Mouse (Mus musculus) stomach, postnatal 0 days (tissue): ENCODE results near the gene Ugt3a2. TPM values are rescaled to one million over a fixed set of nuclear protein-coding genes. Genes with fewer than 3 reads are reported as not detected.

ENCODE experiments used
- ATAC-seq: fragments of 200-750 bp; cut with Nextera tagmentation; 2 replicates; pipeline ENCODE4 v1.8.0; 2017; ENCODE audit not compliant: low FRiP score, low TSS enrichment
- DNase-seq: peaks from one replicate; pipeline ENCODE4 v3.0.0-alpha.2; 2016; ENCODE audit warnings: low spot score
- H3K27ac ChIP-seq: fragments of 300-500 bp; sonication (generic); replicated peaks from 2 replicates; pipeline ENCODE4 v1.5.1; 2014; ENCODE audit warnings: mild to moderate bottlenecking, control low read depth
- H3K27me3 ChIP-seq: fragments of 300-500 bp; sonication (generic); 2 replicates; pipeline ENCODE4 v1.6.1; 2014; ENCODE audit warnings: low read length; ENCODE audit not compliant: control insufficient read depth, insufficient read depth
- H3K36me3 ChIP-seq: fragments of 300-500 bp; sonication (generic); 2 replicates; pipeline ENCODE4 v1.6.1; 2014; ENCODE audit warnings: low read length, mixed read lengths; ENCODE audit not compliant: control insufficient read depth, insufficient read depth
- H3K4me1 ChIP-seq: fragments of 300-500 bp; sonication (generic); replicated peaks from 2 replicates; pipeline ENCODE4 v1.6.1; 2014; ENCODE audit warnings: antibody characterized with exemption; ENCODE audit not compliant: control insufficient read depth, insufficient read depth
- H3K4me2 ChIP-seq: fragments of 300-500 bp; sonication (generic); replicated peaks from 2 replicates; pipeline ENCODE4 v1.6.1; 2014; ENCODE audit warnings: low read depth, mild to moderate bottlenecking, control low read depth, moderate library complexity
- H3K4me3 ChIP-seq: fragments of 300-500 bp; sonication (generic); 2 replicates; pipeline ENCODE4 v1.5.1; 2014; ENCODE audit warnings: low read depth, low read length, control low read depth
- H3K9ac ChIP-seq: fragments of 300-500 bp; sonication (generic); 2 replicates; pipeline ENCODE4 v1.6.1; 2014; ENCODE audit warnings: mild to moderate bottlenecking, low read length, control low read depth, mixed read lengths
- H3K9me3 ChIP-seq: fragments of 300-500 bp; sonication (generic); 2 replicates; pipeline ENCODE4 v1.6.1; 2016; ENCODE audit warnings: low read length; ENCODE audit not compliant: control insufficient read depth
- CTCF ChIP-seq: IDR thresholded peaks from 2 replicates; pipeline ENCODE4 v1.5.1; 2016; ENCODE audit warnings: antibody characterized with exemption, low read depth, mild to moderate bottlenecking, moderate library complexity
- EP300 ChIP-seq: optimal IDR thresholded peaks from 2 replicates; pipeline ENCODE3; 2016; ENCODE audit warnings: antibody characterized with exemption
- WGBS: fragments of 180-500 bp; shearing (Covaris S2); extraction: QIAGEN DNeasy Blood & Tissue Kit; methylation state at CpG from one replicate; pipeline ENCODE4 v1.1.7; 2014; 5-methylcytosine and 5-hydroxymethylcytosine counted together
- polyA plus RNA-seq: library from polyadenylated mRNA; unstranded; fragments of >200 nt; fragmentation: Nextera tagmentation; extraction: Ambion mirVana; gene quantifications from 2 replicates; pipeline ENCODE4 v1.2.1, GENCODE M21; 2015

Ugt3a2 gene
- 0.05 and 0.06 TPM in 2 replicates for polyA plus RNA-seq

DNA sequence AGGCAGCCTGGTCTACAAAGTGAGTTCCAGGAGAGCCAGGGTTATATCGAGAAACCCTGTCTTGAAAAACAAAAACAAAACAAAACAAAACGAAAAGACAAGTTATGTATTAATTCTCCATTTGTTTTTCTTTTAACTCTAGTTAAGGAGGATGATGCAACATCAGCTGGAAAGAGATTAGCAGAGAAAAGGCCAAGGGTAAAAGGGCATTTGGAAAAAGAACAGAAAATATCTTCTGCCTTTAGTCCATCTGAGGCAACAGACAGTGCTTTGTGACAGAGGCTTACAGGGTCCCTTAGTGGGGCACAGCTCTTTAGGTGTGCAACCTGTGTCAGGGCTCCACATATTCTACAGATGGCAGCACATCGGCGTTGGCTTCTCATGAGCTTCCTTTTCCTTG is at the start of gene Ugt3a2:
Gene Ugt3a2 (plus strand): TSS at position 210 of the 400 bp plus-strand sequence.
- H3K27ac ChIP-seq: no peak within 1 kb of the TSS
- no peaks in the 10 kb centered on the region for H3K4me1 ChIP-seq
- 84% methylated on average over 4 of the region's 4 CpGs for WGBS

DNA sequence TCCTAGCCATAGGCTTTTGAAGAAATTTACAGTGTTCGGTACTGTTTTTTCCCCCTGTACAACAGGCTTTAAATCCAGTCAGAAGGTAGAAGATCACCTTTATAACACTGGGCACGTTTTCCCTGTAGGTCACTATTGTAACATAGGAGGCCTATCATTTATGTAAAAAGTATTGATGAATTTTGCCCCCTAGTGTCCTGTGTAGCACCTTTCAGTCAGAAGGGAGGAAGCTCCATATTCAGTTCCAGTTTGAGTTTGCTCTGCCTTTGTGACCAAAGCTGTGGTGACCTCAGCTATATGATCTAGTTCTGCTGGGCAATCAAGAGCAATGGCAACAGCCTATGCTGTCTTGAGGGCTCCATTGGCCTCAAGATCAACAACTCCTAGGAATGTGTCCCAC is 45.7 kb upstream of the Ugt3a2 start:
- ATAC-seq (no peak), DNase-seq (no peak)
- Histone ChIP-seq H3K4me1 (no peaks in the 10 kb centered on the region), H3K27me3 (no peaks in the 10 kb centered on the region), H3K36me3 (no peaks in the 10 kb centered on the region), H3K4me2 (no peak overlapping the region), H3K27ac (no peak overlapping the region), H3K9ac (no peak overlapping the region), H3K4me3 (no peak overlapping the region), H3K9me3 (no peaks in the 10 kb centered on the region)
- no peak for TF ChIP-seq CTCF
- no peak for TF ChIP-seq EP300
- WGBS: 56% methylated on average over 2 of the region's 2 CpGs

More for the DNA sequence above, at the start of gene Ugt3a2:
- ATAC-seq (no peak), DNase-seq (no peak)
- Histone ChIP-seq H3K9ac (no peak within 1 kb of the TSS), H3K9me3 (no peaks in the 10 kb centered on the region), H3K36me3 (no peaks in the 10 kb centered on the region), H3K4me2 (no peak within 1 kb of the TSS), H3K27me3 (no peaks in the 10 kb centered on the region), H3K4me3 (no peak within 1 kb of the TSS)
- no peak for TF ChIP-seq CTCF
- no peak for TF ChIP-seq EP300

DNA sequence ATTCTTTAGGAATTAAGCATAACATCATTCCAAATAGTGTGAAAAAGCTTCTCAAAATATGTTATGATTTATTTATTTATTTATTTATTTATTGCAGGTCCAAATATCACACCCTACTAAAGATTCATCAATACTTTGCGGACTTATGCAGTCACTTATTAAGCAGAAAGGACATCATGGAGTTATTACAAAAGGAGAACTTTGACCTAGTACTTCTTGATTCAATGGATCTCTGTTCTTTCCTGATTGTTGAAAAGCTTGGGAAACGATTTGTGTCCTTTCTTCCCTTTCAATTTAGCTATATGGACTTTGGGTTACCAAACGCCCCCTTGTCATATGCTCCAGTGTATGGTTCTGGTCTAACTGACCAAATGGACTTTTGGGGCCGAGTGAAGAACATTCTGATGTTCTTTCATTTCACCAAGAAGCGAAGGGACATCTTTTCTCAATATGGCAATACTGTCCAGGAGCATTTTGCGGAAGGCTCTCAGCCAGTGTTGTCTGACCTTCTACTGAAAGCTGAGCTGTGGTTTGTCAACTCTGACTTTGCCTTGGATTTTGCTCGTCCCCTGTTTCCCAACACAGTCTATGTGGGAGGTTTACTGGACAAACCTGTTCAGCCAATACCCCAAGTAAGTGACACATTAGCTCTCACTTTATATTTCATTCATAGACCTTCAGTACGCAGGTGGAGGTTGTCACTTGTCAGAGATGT is 29.2 kb upstream of the Ugt3a2 start:
- no peak overlapping the region for H3K27ac ChIP-seq
- H3K9ac ChIP-seq: no peak overlapping the region
- H3K4me3 ChIP-seq: no peak overlapping the region
- ATAC-seq (no peak), DNase-seq (no peak)
- WGBS: 74% methylated on average over 8 of the region's 8 CpGs
- H3K4me1 ChIP-seq: no peaks in the 10 kb centered on the region
- H3K36me3 ChIP-seq: no peaks in the 10 kb centered on the region
- H3K4me2 ChIP-seq: no peak overlapping the region
- H3K9me3 ChIP-seq: no peaks in the 10 kb centered on the region
- H3K27me3 ChIP-seq: no peaks in the 10 kb centered on the region
- TF ChIP-seq CTCF (no peak), EP300 (no peak)

DNA sequence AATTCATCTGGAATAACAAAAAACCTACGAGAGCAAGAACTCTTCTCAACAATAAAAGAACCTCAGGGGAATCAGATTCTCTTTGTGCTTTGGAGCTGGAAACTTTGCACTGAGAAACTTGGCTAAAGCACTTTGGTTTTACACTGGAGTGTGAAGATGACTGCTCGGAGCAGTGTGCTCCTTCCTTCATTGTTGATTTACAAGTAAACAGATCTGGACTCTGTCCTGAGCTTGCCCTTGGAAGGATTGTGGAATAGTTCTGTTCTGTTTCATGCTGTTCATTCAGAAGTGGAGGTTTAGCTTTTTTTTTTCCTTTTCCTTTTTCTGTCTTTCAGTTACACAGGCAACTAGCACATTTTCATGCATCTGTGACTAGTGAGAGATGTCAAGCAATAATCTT is 754 bp upstream of the Ugt3a2 start:
- no peak overlapping the region for H3K4me3 ChIP-seq
- no peaks in the 10 kb centered on the region for H3K9me3 ChIP-seq
- H3K4me2 ChIP-seq: no peak overlapping the region
- H3K27me3 ChIP-seq: no peaks in the 10 kb centered on the region
- no peaks in the 10 kb centered on the region for H3K4me1 ChIP-seq
- 60% methylated on average over 2 of the region's 2 CpGs for WGBS
- no peak for ATAC-seq
- H3K9ac ChIP-seq: no peak overlapping the region
- no peak overlapping the region for H3K27ac ChIP-seq
- DNase-seq: no peak
- TF ChIP-seq CTCF: no peak
- TF ChIP-seq EP300: no peak
- no peaks in the 10 kb centered on the region for H3K36me3 ChIP-seq

DNA sequence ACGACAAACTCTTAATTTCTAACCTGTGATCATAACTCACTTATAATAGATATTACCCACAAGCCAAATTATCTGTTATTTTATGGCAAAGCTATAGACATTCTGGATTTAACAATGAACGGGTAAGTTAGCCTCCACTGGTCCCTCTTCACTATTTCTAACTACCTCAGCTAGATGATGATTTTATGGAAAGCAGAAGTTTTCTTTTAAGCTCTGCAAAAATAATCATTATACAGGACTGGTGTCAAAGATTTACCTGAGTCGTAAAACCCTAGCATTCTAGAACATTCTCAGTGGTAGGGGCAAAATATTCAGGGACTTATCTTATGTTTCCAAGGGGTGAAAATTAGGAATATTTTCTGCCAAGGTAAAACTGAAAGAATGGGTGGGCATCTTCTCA is 1.3 kb downstream of the Ugt3a2 start:
- Histone ChIP-seq H3K27ac (no peak overlapping the region), H3K9ac (no peak overlapping the region), H3K4me1 (no peaks in the 10 kb centered on the region), H3K4me3 (no peak overlapping the region), H3K9me3 (no peaks in the 10 kb centered on the region), H3K27me3 (no peaks in the 10 kb centered on the region), H3K36me3 (no peaks in the 10 kb centered on the region), H3K4me2 (no peak overlapping the region)
- TF ChIP-seq EP300: no peak
- no peak for TF ChIP-seq CTCF
- ATAC-seq: no peak
- DNase-seq: no peak
- 72% methylated on average over 3 of the region's 3 CpGs for WGBS

DNA sequence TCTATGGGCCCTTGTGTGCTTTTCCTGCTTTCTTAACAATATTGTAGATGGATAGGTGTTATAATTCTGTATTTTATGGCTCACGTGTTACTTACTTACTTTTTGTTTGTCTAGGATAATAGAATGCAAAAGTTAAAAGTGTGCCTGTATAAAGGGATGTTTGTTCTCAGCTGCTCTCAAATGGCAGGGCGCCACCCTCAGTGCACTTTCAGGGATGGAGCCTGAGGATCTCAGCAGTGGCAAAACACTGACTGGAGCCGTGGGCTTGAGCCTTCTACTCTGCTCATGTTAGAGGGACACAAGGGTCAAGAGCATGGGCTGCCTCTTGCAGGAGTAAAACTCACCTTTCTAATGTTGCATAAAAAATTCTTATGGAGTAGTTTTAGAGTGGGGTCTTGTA is 1.7 kb downstream of the Ugt3a2 start:
- no peaks in the 10 kb centered on the region for H3K9me3 ChIP-seq
- TF ChIP-seq EP300: no peak
- TF ChIP-seq CTCF: no peak
- no peaks in the 10 kb centered on the region for H3K4me1 ChIP-seq
- H3K27ac ChIP-seq: no peak overlapping the region
- H3K4me2 ChIP-seq: no peak overlapping the region
- no peaks in the 10 kb centered on the region for H3K36me3 ChIP-seq
- H3K4me3 ChIP-seq: no peak overlapping the region
- 67% methylated on average over 3 of the region's 3 CpGs for WGBS
- H3K27me3 ChIP-seq: no peaks in the 10 kb centered on the region
- H3K9ac ChIP-seq: no peak overlapping the region
- DNase-seq (no peak), ATAC-seq (no peak)
